Mouse (Mus musculus): ENCODE results near the gene Il4.

Gene Il4

GRCm38 (mm10) chr11:53627859-53628258 lies 9.4 kb upstream of the Il4 start:
- in situ Hi-C loops (cut with MboI; ENCODE audit: low pct_unique_long_range_greater_than_20kb in 1 of 2, low sequenced_read_pairs in 2 of 2, unreplicated experiment in 1 of 2): no loop called here

GRCm38 (mm10) chr11:53626802-53627373 lies 8.4 kb upstream of the Il4 start:
- in situ Hi-C loops (cut with MboI; ENCODE audit: low pct_unique_long_range_greater_than_20kb in 1 of 2, low sequenced_read_pairs in 2 of 2, unreplicated experiment in 1 of 2): no loop called here

GRCm38 (mm10) chr11:53624124-53624523 lies 5.7 kb upstream of the Il4 start:
- in situ Hi-C loops (cut with MboI; ENCODE audit: low pct_unique_long_range_greater_than_20kb in 1 of 2, low sequenced_read_pairs in 2 of 2, unreplicated experiment in 1 of 2): loop anchor here in 1 of 2 experiments (5.0 kb wide), 1 partner anchor 147 kb away; no protein-coding TSS in a partner anchor

GRCm38 (mm10) chr11:53623573-53623972 lies 5.1 kb upstream of the Il4 start:
- in situ Hi-C loops (cut with MboI; ENCODE audit: low pct_unique_long_range_greater_than_20kb in 1 of 2, low sequenced_read_pairs in 2 of 2, unreplicated experiment in 1 of 2): loop anchor here in 1 of 2 experiments (5.0 kb wide), 1 partner anchor 146 kb away; no protein-coding TSS in a partner anchor

- in situ Hi-C loops (cut with MboI; ENCODE audit: low pct_unique_long_range_greater_than_20kb in 1 of 2, low sequenced_read_pairs in 2 of 2, unreplicated experiment in 1 of 2): loop anchor here in 1 of 2 experiments (5.0 kb wide), 1 partner anchor 145 kb away; no protein-coding TSS in a partner anchor
Observed at GRCm38 (mm10) chr11:53622440-53622806, 4.0 kb upstream of the Il4 start.

GRCm38 (mm10) chr11:53621582-53622439 lies 3.3 kb upstream of the Il4 start:
- in situ Hi-C loops (cut with MboI; ENCODE audit: low pct_unique_long_range_greater_than_20kb in 1 of 2, low sequenced_read_pairs in 2 of 2, unreplicated experiment in 1 of 2): loop anchor here in 1 of 2 experiments (5.0 kb wide), 1 partner anchor 145 kb away; no protein-coding TSS in a partner anchor

- in situ Hi-C loops (cut with MboI; ENCODE audit: low pct_unique_long_range_greater_than_20kb in 1 of 2, low sequenced_read_pairs in 2 of 2, unreplicated experiment in 1 of 2): loop anchor here in 1 of 2 experiments (5.0 kb wide), 1 partner anchor 143 kb away; no protein-coding TSS in a partner anchor
Observed at GRCm38 (mm10) chr11:53620094-53620493, 1.6 kb upstream of the Il4 start.

- in situ Hi-C loops (cut with MboI; ENCODE audit: low pct_unique_long_range_greater_than_20kb in 1 of 2, low sequenced_read_pairs in 2 of 2, unreplicated experiment in 1 of 2): no loop called here
Observed at GRCm38 (mm10) chr11:53619428-53619827, 959 bp upstream of the Il4 start.

GRCm38 (mm10) chr11:53617562-53618109 lies 833 bp downstream of the Il4 start:
- in situ Hi-C loops (cut with MboI; ENCODE audit: low pct_unique_long_range_greater_than_20kb in 1 of 2, low sequenced_read_pairs in 2 of 2, unreplicated experiment in 1 of 2): no loop called here

- in situ Hi-C loops (cut with MboI; ENCODE audit: low pct_unique_long_range_greater_than_20kb in 1 of 2, low sequenced_read_pairs in 2 of 2, unreplicated experiment in 1 of 2): no loop called here
Observed at GRCm38 (mm10) chr11:53616748-53617558, 1.5 kb downstream of the Il4 start.

- in situ Hi-C loops (cut with MboI; ENCODE audit: low pct_unique_long_range_greater_than_20kb in 1 of 2, low sequenced_read_pairs in 2 of 2, unreplicated experiment in 1 of 2): no loop called here
Observed at GRCm38 (mm10) chr11:53615575-53615974, 2.9 kb downstream of the Il4 start.

- in situ Hi-C loops (cut with MboI; ENCODE audit: low pct_unique_long_range_greater_than_20kb in 1 of 2, low sequenced_read_pairs in 2 of 2, unreplicated experiment in 1 of 2): no loop called here
Observed at GRCm38 (mm10) chr11:53615172-53615571, 3.3 kb downstream of the Il4 start.

GRCm38 (mm10) chr11:53609672-53610071 lies 8.8 kb downstream of the Il4 start:
- in situ Hi-C loops (cut with MboI; ENCODE audit: low pct_unique_long_range_greater_than_20kb in 1 of 2, low sequenced_read_pairs in 2 of 2, unreplicated experiment in 1 of 2): no loop called here

- in situ Hi-C loops (cut with MboI; ENCODE audit: low pct_unique_long_range_greater_than_20kb in 1 of 2, low sequenced_read_pairs in 2 of 2, unreplicated experiment in 1 of 2): no loop called here
Observed at GRCm38 (mm10) chr11:53609231-53609630, 9.2 kb downstream of the Il4 start.

GRCm38 (mm10) chr11:53605609-53606008 lies 12.9 kb downstream of the Il4 start:
- in situ Hi-C loops (cut with MboI; ENCODE audit: low pct_unique_long_range_greater_than_20kb in 1 of 2, low sequenced_read_pairs in 2 of 2, unreplicated experiment in 1 of 2): no loop called here

GRCm38 (mm10) chr11:53604983-53605382 lies 13.5 kb downstream of the Il4 start:
- in situ Hi-C loops (cut with MboI; ENCODE audit: low pct_unique_long_range_greater_than_20kb in 1 of 2, low sequenced_read_pairs in 2 of 2, unreplicated experiment in 1 of 2): no loop called here

- in situ Hi-C loops (cut with MboI; ENCODE audit: low pct_unique_long_range_greater_than_20kb in 1 of 2, low sequenced_read_pairs in 2 of 2, unreplicated experiment in 1 of 2): no loop called here
Observed at GRCm38 (mm10) chr11:53591116-53591515, 27.4 kb downstream of the Il4 start.

- in situ Hi-C loops (cut with MboI; ENCODE audit: low pct_unique_long_range_greater_than_20kb in 1 of 2, low sequenced_read_pairs in 2 of 2, unreplicated experiment in 1 of 2): no loop called here
Observed at GRCm38 (mm10) chr11:53590368-53590768, 28.1 kb downstream of the Il4 start.

- in situ Hi-C loops (cut with MboI; ENCODE audit: low pct_unique_long_range_greater_than_20kb in 1 of 2, low sequenced_read_pairs in 2 of 2, unreplicated experiment in 1 of 2): no loop called here
Observed at GRCm38 (mm10) chr11:53588279-53588678, 30.2 kb downstream of the Il4 start.

Data from mouse embryonic stem cell (cell line).